Mouse (Mus musculus) inflammation-experienced regulatory T-cells, adult 16 weeks (primary cell): ENCODE results near the gene Actr1b. TPM values are rescaled to one million over a fixed set of nuclear protein-coding genes. Genes with fewer than 3 reads are reported as not detected.

ENCODE experiments used
- polyA plus RNA-seq: library from polyadenylated mRNA; unstranded; fragments of 100-300 nt; shearing (Covaris generic); gene quantifications from one replicate; pipeline ENCODE4 v1.2.1, GENCODE M21; 2017

Actr1b gene
- 70.5 TPM for polyA plus RNA-seq

DNA sequence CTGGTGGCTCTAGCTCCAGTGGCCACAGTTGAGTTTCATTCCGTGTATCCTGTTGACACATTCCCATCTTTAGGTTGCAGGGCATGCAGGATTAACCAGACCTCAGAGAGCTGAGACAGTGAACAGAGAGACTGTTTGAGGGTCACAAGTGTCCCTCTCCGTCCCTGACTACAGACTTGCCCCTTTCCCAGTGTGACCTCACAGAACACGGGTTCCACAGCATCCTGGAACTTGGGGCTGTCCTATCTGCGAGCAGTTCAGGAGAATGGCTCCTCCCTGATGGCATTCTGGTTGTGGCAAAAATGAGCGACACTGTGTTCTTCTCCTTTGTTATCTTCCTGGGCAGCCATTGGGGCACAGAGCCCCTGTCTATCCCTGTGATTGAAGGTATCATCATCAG is at the start of gene Actr1b:
Gene Actr1b (minus strand): TSS at position 112 of the 400 bp plus-strand sequence.

GRCm38 (mm10) chr1:36761568-36761967 is 47.3 kb upstream of the Actr1b start, which contains the start of gene Zap70:
Zap70 (plus strand) TSS chr1:36761798.

DNA sequence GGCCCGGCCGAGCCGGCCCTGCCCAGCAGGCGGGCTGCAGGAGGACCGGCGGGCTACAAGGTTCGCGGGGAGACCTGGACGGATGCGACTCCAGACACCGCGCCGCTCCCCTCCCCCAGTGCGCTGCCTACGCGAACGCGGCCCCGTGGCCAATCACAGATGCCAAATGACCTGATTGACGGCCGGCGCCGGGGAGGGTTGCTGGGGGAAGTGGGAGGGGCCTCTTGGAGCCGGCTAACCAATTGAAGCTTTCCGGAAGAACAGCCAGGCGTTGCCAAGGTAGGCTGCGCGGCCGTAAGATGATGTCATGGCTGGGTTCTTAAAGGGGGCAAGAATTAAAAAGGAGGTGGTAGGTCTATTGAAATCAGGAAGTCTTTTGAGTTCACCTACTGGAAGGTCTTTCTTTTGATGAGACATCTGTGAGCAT is 4.4 kb downstream of the Actr1b start, which contains the start of gene 4933424G06Rik:
Gene 4933424G06Rik (plus strand): TSS at position 296 of the 427 bp plus-strand sequence.

DNA sequence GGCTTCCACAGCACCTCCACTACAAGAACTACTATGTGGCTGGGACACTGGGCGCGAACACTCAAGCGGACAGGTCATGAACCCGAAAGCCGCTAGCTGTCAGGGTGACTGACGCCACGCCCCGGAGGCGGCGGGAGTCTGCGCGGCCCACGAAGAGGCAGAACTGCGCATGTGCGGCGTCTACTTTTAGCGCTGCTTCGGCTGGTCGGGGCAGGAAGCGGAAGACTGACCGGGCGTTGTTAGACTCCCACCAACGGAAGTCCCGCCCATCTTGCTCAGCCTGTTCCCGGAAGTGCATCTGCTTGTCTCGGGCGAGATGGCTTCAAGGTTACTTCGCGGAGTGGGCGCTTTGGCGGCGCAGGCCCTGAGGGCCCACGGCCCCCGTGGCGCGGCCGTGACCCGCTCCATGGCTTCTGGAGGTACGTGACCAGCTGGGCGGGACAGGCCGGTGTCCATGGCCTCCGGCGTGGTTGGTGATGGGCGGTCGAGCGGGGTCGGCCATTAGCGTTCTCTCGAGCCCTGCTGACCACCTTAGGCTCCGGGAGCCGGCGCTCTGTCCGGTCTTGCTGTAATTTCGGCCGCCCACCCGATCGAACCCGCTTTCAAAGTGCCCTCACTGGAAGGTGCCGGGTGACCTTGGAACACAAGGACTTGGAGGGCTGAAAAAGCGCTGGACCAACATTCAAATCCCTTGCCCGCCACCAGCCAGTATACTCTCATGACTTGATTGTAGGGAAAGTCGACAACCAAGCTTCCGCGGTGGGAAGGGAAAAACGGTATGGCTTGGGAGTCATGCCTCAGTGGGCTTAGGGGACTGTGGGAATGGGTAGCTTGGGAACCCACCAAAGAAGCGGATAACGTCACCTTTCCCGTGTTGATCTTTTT is 22.7 kb downstream of the Actr1b start, which contains the start of gene Cox5b:
Gene Cox5b (plus strand): TSS at position 179 of the 885 bp plus-strand sequence.

GRCm38 (mm10) chr1:36682620-36683355 is 31.4 kb downstream of the Actr1b start, which contains the start of gene Fam178b:
Fam178b (minus strand) TSS chr1:36683183.

Other genes with a start within 250 kb of the Actr1b start
- 2.2 TPM for gene Cnnm4, start 242.8 kb downstream of the Actr1b start, polyA plus RNA-seq
- gene Cnnm3, start 202.6 kb downstream of the Actr1b start, polyA plus RNA-seq: 3.3 TPM
- 28.9 TPM for gene Ankrd23, start 177.5 kb downstream of the Actr1b start, polyA plus RNA-seq
- gene Gm42417, start 175.0 kb downstream of the Actr1b start, polyA plus RNA-seq: not detected
- 46.5 TPM for gene Ankrd39, start 167.0 kb downstream of the Actr1b start, polyA plus RNA-seq
- 1.00 TPM for gene Sema4c, start 156.1 kb downstream of the Actr1b start, polyA plus RNA-seq
- not detected for gene Fam178b, start 31.2 kb downstream of the Actr1b start, polyA plus RNA-seq
- 475 TPM for gene Cox5b, start 23.0 kb downstream of the Actr1b start, polyA plus RNA-seq
- gene 4933424G06Rik, start 4.3 kb downstream of the Actr1b start, polyA plus RNA-seq: not detected
- 230 TPM for gene Zap70, start 47.4 kb upstream of the Actr1b start, polyA plus RNA-seq
- 8.3 TPM for gene Tmem131, start 229.2 kb upstream of the Actr1b start, polyA plus RNA-seq